Mouse (Mus musculus) B cell, adult 2 months (primary cell): ENCODE results near the gene Tom1.

ENCODE experiments used
- DNase-seq, 2 experiments: peaks; one replicate each; pipeline ENCODE4 v3.0.0; 2022

Gene Tom1

DNA sequence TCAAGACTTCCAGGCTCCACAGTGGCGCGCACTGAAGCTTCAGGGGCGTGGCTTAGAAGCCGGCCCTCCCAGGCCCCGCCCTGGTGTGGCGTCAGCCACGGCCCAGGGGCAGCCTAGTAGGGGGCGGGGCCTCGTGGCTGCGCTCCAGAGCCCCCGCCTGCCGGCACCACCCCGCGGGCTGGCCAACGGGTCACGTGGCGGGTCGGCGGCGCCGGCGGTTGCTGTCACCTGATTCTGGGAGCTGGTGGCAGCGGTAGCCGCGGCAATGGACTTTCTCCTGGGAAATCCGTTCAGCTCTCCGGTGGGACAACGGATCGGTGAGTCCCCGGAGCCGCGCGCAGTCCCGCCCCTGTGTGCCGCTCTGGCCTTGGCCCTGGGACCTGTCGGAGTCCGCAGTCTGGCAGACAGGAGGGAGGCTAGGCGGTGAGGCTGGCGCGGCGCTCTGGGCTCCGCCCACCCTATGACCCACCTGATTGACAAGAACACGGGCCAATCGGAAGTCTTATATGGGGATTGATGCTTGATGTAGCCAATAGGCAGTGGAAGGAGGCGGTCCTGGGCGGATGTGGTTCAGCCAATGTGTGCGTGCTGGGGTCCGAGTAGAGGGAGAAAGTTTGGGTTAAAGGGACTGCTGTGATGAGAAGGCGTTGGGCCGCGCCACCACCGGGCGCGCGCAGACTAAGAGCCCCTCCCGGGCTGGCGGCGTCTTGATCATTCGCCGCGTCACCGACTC lies at the start of gene Tom1:
Gene Tom1, plus strand, starts transcription at position 195 of the 733 bp plus-strand sequence.
- peak; percentile 99 for DNase-seq

DNA sequence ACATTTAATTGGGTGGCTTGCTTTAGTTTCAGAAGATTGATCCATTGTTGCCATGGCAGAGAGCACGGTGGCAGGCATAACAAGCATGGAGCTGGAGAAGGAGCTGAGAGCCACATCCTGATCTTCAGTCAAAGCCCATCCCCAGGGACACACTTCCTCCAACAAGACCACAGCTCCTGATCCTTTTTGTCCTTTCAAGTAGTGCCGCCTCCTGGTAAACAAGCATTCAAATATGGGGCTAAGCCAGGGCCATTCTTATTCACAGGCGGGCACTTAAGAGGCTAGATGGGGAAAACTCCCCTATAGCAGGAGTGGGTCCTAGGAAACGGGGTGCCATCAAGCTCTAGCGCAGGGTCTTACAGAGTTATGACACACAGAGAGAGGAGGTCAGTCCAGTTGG lies 46.1 kb upstream of the Tom1 start:
- no peak for DNase-seq

- no peak for DNase-seq
Observed at GRCm38 (mm10) chr8:74990021-74990420, 43.5 kb upstream of the Tom1 start.

GRCm38 (mm10) chr8:74993081-74993474 lies 40.4 kb upstream of the Tom1 start, which contains the start of gene Hmgxb4:
TSS of gene Hmgxb4 (plus strand) at chr8:74993356.
- no peak for DNase-seq

DNA sequence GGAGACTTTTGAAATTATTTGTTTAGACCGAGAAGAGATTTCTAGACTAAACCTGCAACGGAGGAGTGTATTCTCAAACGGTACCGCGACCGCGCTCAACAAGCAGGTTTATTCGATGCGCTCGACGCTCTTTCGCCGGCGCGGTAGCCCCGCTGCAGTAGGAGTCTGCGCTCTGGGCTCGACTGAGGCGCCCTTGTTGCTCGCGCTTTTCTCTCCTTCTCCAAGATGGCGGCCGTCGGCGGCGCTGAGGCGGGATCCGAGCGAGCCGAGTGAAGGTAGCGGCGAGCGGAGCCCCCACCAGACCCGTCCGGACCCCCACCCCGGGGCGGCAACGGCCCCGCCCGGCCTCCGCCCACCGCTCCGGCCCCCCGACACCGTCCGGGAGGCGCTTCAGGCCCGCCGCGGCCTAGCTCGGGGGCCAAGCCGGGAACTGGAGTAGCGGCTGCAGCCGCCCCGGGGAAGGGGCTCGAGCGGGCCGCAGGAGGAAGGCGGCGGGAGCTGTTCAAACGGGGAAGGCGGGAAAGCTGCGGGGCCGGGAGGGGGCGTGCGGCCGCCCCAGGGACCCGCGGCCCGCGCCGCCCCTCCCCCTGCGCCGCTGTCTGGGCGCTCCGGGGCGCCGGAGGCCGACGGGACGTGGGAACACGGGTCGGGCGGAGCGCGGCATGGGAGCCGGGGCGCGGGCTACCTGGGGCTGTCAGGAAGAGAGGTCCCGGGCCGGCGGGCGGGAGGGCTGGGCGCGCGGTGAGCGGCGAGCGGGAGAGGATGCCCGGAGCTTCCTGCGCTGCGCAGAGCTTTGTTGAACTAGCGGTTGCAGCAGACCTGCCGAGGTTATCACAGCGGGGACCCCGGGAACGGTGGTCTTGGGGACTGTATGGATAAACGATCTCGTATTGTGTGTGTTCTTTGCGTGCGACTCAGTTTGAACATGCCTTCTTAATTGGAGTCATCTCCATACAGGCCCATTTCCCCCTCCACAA lies 39.7 kb upstream of the Tom1 start:
- DNase-seq = peak; percentile 87 to 89

GRCm38 (mm10) chr8:74994540-74994939 lies 39.0 kb upstream of the Tom1 start:
- DNase-seq = no peak

- no peak for DNase-seq
Observed at GRCm38 (mm10) chr8:75000431-75000830, 33.1 kb upstream of the Tom1 start.

GRCm38 (mm10) chr8:75008826-75009225 lies 24.7 kb upstream of the Tom1 start:
- no peak for DNase-seq

DNA sequence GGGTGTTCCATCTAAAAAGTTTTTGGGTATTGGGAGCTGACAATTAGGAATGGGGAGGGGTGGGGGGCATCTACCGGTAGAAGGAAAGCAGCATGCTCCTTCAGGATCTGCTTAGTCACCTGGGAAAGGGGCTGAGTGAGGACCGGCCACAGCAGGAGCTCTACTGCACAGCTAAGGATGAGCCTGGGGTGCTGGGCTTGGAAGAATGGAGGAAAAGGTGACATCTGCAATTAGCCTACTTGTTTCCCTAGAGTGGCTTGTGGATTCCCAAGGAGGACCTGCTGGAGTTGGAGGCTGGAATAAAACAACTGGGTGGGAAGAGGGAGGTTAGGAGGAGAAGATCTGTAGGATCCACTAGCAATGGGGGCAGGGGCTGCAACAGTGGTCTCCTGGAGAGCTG lies 19.9 kb upstream of the Tom1 start:
- no peak for DNase-seq

DNA sequence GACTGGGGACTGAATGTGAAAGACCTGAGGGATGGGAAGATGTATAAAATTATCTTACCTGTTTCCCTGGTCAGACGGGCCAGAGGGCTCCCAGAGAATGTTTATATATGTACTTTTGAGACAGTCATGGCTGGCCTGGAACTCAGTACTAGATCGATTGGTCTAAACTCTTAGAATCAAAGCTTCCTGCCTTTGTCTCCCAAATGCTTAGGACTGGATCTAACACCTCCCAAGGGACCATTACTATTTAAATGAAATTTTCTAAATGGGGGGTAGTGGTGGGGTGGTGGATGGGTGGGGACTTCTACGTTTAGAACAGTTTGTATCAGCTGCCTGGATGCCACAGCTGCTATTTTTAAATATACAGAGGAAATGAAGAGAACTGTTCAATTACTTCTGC lies 19.5 kb upstream of the Tom1 start:
- no peak for DNase-seq

DNA sequence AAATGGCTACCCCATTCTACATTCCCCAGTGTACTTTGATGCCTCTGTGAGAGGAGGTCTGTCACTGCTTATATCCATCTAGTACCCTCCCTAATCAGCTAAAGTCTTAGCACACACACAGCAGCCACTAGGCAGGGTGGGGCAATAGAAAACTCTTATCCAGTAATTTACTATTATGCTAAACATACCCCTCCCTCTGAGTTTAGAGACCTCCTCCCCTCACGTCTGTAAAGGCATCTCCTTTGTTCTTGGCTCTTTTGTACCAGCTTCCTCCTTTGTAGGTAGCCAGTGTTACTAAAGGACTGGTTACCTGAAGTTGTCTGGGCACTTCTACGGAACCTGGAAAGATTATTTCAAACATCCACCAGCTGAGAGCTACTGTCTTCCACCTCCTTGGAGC lies 17.5 kb upstream of the Tom1 start:
- no peak for DNase-seq

DNA sequence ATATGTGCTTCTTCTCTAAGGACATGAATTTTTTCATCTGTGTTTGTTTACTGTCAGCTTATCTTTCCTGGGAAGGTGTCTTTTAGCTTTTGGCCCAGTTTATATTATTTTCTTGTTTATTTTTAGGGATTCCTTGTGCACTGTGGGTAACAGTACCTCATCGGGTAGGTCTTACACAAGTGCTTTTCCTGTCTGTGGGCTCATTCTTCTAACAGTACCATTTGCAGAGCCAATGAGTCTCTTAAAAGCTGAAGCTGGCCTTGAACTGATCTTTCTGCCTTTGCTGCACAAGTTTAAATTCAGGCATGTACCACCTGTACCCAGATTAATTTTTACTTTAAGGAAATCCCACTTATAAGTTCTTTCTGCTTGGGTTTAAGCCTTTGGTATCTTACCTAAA lies 17.1 kb upstream of the Tom1 start:
- no peak for DNase-seq

GRCm38 (mm10) chr8:75018274-75018972 lies 15.1 kb upstream of the Tom1 start:
- no peak for DNase-seq

DNA sequence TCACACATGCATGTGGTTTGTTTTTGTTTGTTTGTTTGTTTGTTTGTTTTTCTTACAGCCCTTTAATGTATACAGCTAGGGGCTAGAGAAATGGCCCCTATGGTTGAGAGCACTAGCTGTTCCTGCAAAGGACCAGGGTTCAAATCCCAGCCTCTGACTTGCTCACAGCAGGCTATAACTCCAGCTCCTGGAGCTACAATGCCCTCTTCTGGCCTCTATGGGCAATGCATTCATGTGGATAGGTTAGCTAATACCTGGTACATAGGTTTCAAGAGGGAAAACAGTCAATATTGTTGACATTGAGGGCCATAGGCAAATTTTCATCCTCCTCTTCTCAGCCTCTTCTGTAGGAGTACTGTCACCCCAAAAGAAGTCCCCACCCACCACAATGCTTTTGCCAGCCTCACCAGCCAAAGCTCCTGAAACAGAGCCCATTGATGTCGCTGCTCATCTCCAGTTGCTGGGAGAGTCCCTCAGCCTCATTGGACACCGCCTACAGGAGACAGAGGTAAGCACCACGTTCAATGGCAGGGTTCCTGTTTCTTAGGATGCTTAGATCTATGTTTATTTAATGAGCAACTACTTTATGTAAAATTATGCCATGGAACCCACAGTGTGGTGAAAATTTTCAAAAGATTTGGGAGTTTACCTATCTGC lies 9.7 kb upstream of the Tom1 start:
- peak; percentile 25 to 27 for DNase-seq

DNA sequence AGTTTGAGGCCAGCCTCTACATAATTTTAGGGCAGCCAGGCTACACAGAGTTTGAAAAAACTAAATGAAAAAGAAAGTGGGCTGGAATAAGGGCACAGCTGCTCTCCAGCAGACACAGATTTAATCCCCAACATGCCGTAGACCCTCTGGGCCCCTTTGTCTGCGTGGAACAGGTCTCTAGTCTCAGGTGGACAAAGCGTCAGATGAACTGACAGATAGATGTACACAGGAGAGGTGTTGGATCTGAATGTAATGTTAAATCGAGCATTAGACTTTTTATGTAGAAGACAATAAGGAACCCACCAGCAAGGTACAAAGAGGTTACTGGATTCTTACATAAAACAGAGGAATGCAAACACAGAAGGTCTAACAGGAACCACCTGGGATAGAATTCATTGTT lies 7.7 kb upstream of the Tom1 start:
- no peak for DNase-seq

DNA sequence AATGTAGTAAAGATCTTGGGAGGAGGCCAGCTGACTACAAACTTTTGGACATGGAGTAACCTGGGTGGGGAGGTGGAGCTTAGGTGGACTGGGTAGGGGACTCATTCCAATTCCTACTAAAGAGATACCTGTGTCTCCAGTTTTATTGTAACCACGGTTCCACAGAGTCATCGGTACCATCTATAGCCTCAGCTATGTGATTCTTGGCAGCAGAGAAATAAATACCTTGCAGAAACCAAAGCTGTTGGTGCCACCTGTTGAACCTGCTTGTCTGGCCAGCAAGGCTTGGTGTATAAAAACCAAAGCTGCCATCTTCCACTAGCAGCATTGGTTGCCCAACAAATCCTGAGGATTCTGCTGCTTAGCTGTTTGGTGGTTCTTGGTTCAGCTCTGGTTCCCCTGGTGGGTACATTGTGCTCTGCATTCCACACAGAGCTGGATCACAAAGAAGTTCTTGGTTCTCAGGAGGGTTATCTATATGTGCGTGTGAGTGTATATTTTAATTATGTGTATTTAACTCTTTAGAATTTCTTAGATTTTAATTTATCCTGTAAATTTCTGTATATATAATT lies 3.0 kb upstream of the Tom1 start:
- no peak for DNase-seq

DNA sequence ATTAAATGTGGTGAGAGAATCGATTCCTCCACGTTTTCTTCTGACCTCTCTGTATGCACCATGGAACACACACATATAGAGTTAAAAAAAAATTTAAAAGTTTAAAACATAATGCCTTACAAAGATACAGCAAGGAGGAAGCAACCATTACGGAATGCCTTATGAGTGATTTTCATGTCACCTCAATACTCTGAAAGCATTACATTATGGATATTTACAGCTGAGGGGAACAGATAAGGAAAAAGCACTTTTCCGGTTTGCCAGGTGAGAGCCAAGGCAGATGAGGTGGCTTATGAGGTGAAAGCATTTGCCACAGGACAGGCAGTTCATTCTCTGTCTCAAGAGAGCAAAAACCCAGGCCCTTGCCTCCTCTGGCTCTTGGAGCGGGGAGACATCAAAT lies 544 bp upstream of the Tom1 start:
- DNase-seq = no peak

DNA sequence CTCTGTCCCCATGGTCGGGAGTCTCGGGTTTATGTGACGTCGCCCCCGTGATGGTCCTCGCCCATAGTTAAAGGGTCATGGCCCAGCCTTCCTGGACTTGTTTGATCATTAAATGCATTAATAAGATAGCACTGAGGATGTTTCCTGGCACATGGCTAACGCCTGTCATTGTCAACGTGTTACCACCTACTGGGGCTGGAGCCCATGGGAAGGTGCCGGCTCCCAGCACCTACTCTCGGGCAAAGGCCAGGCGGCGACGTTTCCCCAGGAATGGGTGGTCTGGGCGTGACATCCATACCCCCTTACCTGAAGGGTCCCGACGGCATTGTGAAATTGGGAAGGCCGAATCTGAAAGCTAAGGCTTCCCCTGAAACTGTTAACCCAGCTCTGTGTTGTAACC lies 780 bp downstream of the Tom1 start:
- no peak for DNase-seq

DNA sequence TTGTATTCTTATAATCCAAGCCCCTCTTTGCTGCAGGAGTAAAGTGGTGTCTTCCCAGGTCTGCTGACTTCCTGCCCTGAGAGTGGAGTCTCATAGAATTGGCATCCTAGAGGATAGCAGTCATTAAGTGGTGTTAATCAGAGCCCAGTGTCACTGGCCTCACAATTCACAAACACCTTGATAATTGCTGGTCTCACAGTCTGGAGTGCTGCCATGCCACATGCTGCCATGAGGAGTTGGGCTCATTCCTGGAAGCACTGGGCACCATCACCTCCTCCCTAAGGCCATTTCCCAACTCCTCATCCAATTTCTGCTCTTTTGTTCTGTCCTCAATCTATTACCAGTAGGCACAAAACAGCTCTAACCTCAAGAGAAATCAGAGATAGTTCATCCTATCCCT lies 2.1 kb downstream of the Tom1 start:
- no peak for DNase-seq

DNA sequence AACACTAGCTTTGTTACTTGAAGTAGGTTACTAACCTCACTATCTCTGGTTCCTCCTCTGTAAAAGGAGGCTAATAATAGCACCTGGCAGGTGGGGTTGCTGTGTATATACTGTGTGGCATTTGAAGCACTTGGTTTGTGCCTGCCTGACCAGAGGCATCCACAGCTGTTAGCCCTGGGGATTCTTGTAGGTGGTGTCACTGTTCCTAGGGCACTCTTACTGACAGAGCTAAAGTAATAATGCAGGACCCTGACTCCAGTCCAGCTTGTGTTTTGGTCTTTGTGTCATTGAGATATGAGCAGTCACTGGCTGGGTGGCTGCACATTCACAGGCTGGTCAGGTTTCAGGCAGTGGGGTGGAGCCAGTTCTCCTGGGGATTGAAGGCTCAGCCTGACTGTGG lies 5.0 kb downstream of the Tom1 start:
- DNase-seq = no peak

DNA sequence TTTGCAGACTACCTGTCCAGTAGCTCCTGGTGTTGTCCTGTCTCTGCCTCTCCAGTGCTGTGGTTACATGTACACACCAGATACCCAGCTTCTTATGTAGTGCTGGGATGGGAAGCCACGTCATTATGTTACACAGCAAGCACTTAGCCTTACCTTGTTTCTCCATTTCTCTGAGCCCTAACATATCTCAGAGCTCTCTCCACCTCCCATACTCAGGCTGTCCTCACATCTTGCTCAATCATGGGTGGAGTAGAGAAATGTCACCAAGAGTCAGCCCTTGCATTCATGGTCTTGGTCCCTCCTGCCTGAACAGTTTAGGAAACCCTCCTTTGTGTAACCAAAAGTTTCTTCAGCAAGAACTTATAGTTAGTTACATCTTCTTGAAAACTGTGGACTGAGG lies 6.2 kb downstream of the Tom1 start:
- DNase-seq = no peak

- DNase-seq = no peak
Observed at GRCm38 (mm10) chr8:75042171-75042570, 8.7 kb downstream of the Tom1 start.

- DNase-seq = no peak
Observed at GRCm38 (mm10) chr8:75042974-75043373, 9.5 kb downstream of the Tom1 start.
